Comparison of ENCODE assay signal across 12 mouse cellular contexts in the genomic region with DNA sequence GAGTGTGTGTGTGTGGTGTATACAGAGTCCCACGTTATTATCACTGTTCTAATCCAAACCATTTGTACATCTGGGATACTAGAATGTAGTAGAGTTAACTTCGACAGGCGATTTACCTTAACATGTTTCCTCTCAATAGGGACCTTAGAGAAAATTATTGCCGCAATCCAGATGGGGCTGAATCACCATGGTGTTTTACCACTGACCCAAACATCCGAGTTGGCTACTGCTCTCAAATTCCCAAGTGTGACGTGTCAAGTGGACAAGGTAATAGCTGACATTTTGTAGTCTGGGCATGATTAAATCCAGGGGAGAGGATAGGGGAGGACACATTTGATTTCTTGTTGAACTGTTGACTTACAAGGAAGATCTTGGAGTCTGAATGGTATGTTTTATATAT.
"Had no signal": no experiment of that assay in that cellular context is flagged by ENCODE, and none has a peak within 500 bp of the region (broad histone marks: within the 10 kb centered on the region; RNA-seq: fewer than 3 reads in every experiment).

No protein-coding gene starts in this region.

- H3K27me3 ChIP-seq: liver, embryonic 15.5 days; midbrain, embryonic 13.5 days; neural tube, embryonic 15.5 days had no signal

- H3K9ac ChIP-seq: liver, embryonic 15.5 days; lung, embryonic 14.5 days; midbrain, embryonic 13.5 days; neural tube, embryonic 15.5 days had no signal

- DNase-seq: kidney, postnatal 25 days; lung, embryonic 14.5 days; right cerebral cortex, postnatal 4 days; spleen, adult 18-20 months; thymus, adult 18-20 months; thymus, postnatal 14 days had no signal

- H3K9me3 ChIP-seq: limb, embryonic 10.5 days; liver, embryonic 15.5 days; midbrain, embryonic 13.5 days; neural tube, embryonic 15.5 days had no signal

- H3K4me3 ChIP-seq: left cerebral cortex, adult 2 months; limb, embryonic 10.5 days; liver, embryonic 15.5 days; midbrain, embryonic 13.5 days; neural tube, embryonic 15.5 days had no signal

- ATAC-seq: midbrain, embryonic 13.5 days had no signal

- H3K4me1 ChIP-seq: liver, embryonic 15.5 days; midbrain, embryonic 13.5 days; neural tube, embryonic 15.5 days had no signal

- H3K27ac ChIP-seq: left cerebral cortex, adult 2 months; limb, embryonic 10.5 days; liver, embryonic 15.5 days; midbrain, embryonic 13.5 days; neural tube, embryonic 15.5 days had no signal

- H3K36me3 ChIP-seq: liver, embryonic 15.5 days; midbrain, embryonic 13.5 days; neural tube, embryonic 15.5 days had no signal

- H3K4me2 ChIP-seq: liver, embryonic 11.5 days; liver, embryonic 15.5 days; lung, embryonic 14.5 days; midbrain, embryonic 13.5 days; neural tube, embryonic 15.5 days had no signal
